Mouse (Mus musculus): ENCODE data around the gene Rgs7bp. TPM values are rescaled to one million over a fixed set of nuclear protein-coding genes. Genes with fewer than 3 reads are reported as not detected.
"Not testable (repeated sequence)": the region's sequence is repeated elsewhere in the genome, so short reads cannot be mapped to it uniquely, and the experiment has no call there.

Gene Rgs7bp
- polyA plus RNA-seq, 1 experiment, result 2.1 TPM

GRCm38 (mm10) chr13:104937759-104938158 is 117.0 kb downstream of the Rgs7bp start:
- no peak for DNase-seq (ENCODE audit: low read depth)

GRCm38 (mm10) chr13:104936586-104936985 is 118.1 kb downstream of the Rgs7bp start:
- no peak for DNase-seq (ENCODE audit: low read depth)

GRCm38 (mm10) chr13:104931635-104932532 is 122.8 kb downstream of the Rgs7bp start:
- DNase-seq (ENCODE audit: low read depth), result no peak

- DNase-seq (ENCODE audit: low read depth), result no peak
Observed at GRCm38 (mm10) chr13:104930814-104931213, 123.9 kb downstream of the Rgs7bp start.

- no peak for DNase-seq (ENCODE audit: low read depth)
Observed at GRCm38 (mm10) chr13:104918663-104919062, 136.1 kb downstream of the Rgs7bp start.

GRCm38 (mm10) chr13:104916771-104917170 is 138.0 kb downstream of the Rgs7bp start:
- DNase-seq (ENCODE audit: low read depth), result not testable (repeated sequence)

- DNase-seq (ENCODE audit: low read depth), result no peak
Observed at GRCm38 (mm10) chr13:104916106-104916505, 138.6 kb downstream of the Rgs7bp start.

- DNase-seq (ENCODE audit: low read depth), result no peak
Observed at GRCm38 (mm10) chr13:104914288-104914895, 140.3 kb downstream of the Rgs7bp start.

- not testable (repeated sequence) for DNase-seq (ENCODE audit: low read depth)
Observed at GRCm38 (mm10) chr13:104911626-104912025, 143.1 kb downstream of the Rgs7bp start.

GRCm38 (mm10) chr13:104911006-104911405 is 143.7 kb downstream of the Rgs7bp start:
- DNase-seq (ENCODE audit: low read depth), result not testable (repeated sequence)

- DNase-seq (ENCODE audit: low read depth), result no peak
Observed at GRCm38 (mm10) chr13:104908691-104909090, 146.0 kb downstream of the Rgs7bp start.

Other genes starting within 250 kb of the Rgs7bp start
- 5.3 and 5.5 TPM in 2 replicates for gene Cwc27, start 237.8 kb downstream of the Rgs7bp start, polyA plus RNA-seq (2012; rRNA removed)
- not detected in 2 replicates for gene Shisal2b, start 191.0 kb downstream of the Rgs7bp start, polyA plus RNA-seq (2012; rRNA removed)
- not detected in 2 replicates for gene 4933425L06Rik, start 27.2 kb upstream of the Rgs7bp start, polyA plus RNA-seq (2012; rRNA removed)
- gene Rnf180, start 239.9 kb upstream of the Rgs7bp start, polyA plus RNA-seq (2012; rRNA removed), result 32.0 and 42.0 TPM in 2 replicates